Mouse (Mus musculus) thymus, adult 2 months (tissue): ENCODE measurements at regions not wholly inside any gene's neighbourhood (a gene's known extent, or its start where the extent isn't known, plus 50 kb on each side); places are given as distances from the start of the nearest gene placed in this dataset.

Experiments
- CTCF ChIP-seq: fragments of 200-500 bp; IDR thresholded peaks from 2 replicates; pipeline ENCODE4 v1.5.1; 2012; ENCODE audit warnings: mild to moderate bottlenecking, control low read depth, low read length, moderate library complexity, borderline replicate concordance; ENCODE audit not compliant: control insufficient read depth, poor library complexity, insufficient read depth; ENCODE audit errors: extremely low read depth
- POLR2A ChIP-seq: fragments of 200-500 bp; IDR thresholded peaks from 2 replicates; pipeline ENCODE4 v1.6.1; 2012; ENCODE audit warnings: mild to moderate bottlenecking, low read length, control low read depth, moderate library complexity; ENCODE audit not compliant: control insufficient read depth, poor library complexity, insufficient read depth; ENCODE audit errors: extremely low read depth

- TF ChIP-seq POLR2A (no peak), CTCF (no peak)
Observed at GRCm38 (mm10) chr9:89858005-89858404, 51.7 kb upstream of the Rasgrf1 start.
